Mouse (Mus musculus): Measurements from ENCODE around the gene Bcl2l12.

DNA sequence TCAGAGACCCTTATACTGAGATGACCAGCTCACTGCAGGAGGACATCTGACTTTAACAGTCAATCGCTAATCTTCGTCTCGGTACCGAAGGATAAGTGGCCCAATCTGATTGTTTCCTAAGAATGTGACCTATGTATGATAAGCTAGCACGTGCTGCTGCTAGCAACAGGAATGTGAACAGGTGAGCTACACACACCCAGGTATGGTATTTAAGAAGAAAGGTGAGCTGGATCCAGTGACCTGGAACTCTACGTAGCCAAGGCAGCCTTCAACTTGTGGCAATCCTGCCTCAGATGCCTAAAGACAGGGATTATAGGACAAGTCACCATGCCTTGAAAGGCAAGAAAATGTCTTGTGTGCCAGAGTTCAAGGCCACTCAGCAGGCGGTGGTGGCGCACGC, 39.9 kb upstream of the Bcl2l12 start:
- no peak for TF ChIP-seq POLR2A (IDR thresholded peaks at IDR 0.05; ENCODE audit: borderline replicate concordance, low read depth, low read length)
- no peak for TF ChIP-seq CTCF (IDR thresholded peaks at IDR 0.05; ENCODE audit: low read depth, low read length)

Data from bone marrow macrophage, adult 2 months (primary cell).